Mouse (Mus musculus) MEL (cell line): Measurements from ENCODE around the gene Serp2.
"Not testable (repeated sequence)": the region's sequence is repeated elsewhere in the genome, so short reads cannot be mapped to it uniquely, and the experiment has no call there.

Experiments
- CHD2 ChIP-seq: IDR thresholded peaks from 2 replicates; pipeline ENCODE4 v1.6.1; 2011; ENCODE audit warnings: low read length, improper control_type of control experiment
- CTCF ChIP-seq, 3 experiments: IDR thresholded peaks in 2 of 3; conservative IDR thresholded peaks in 1 of 3; 2 replicates each; pipeline ENCODE4 v1.5.1; 2011 to 2012; ENCODE audit warnings: low read length in 3 of 3, low read depth in 2 of 3, mild to moderate bottlenecking in 2 of 3, improper control_type of control experiment in 1 of 3, inconsistent platforms in 1 of 3, mixed read lengths in 1 of 3, moderate library complexity in 1 of 3; ENCODE audit not compliant: control insufficient read depth in 1 of 3, insufficient read depth in 1 of 3, poor library complexity in 1 of 3, severe bottlenecking in 1 of 3
- GATA1 ChIP-seq: IDR thresholded peaks from 2 replicates; pipeline ENCODE4 v1.6.1; 2011; ENCODE audit warnings: low read depth, low read length, improper control_type of control experiment
- HCFC1 ChIP-seq: IDR thresholded peaks from 2 replicates; pipeline ENCODE4 v1.6.1; 2012; ENCODE audit warnings: low read depth, mild to moderate bottlenecking, inconsistent platforms, low read length, improper control_type of control experiment, moderate library complexity
- MAX ChIP-seq: IDR thresholded peaks from 2 replicates; pipeline ENCODE4 v1.6.1; 2011; ENCODE audit warnings: low read length, improper control_type of control experiment
- MEF2A ChIP-seq: IDR thresholded peaks from 2 replicates; pipeline ENCODE4 v1.6.1; 2014; ENCODE audit warnings: low read depth, mild to moderate bottlenecking, inconsistent platforms, low read length, improper control_type of control experiment; ENCODE audit not compliant: poor library complexity, insufficient replicate concordance, severe bottlenecking; ENCODE audit errors: extremely low read depth
- NELFE ChIP-seq: IDR thresholded peaks from 2 replicates; pipeline ENCODE4 v1.6.1; 2011; ENCODE audit warnings: low read depth, low read length, improper control_type of control experiment
- POLR2A ChIP-seq, 2 experiments: IDR thresholded peaks; 2 replicates each; pipeline ENCODE4 v1.6.1; 2011 to 2012; ENCODE audit warnings: low read length in 2 of 2, mild to moderate bottlenecking in 2 of 2, control low read depth in 1 of 2, improper control_type of control experiment in 1 of 2, low read depth in 1 of 2, moderate library complexity in 1 of 2; ENCODE audit not compliant: control insufficient read depth in 1 of 2, insufficient read depth in 1 of 2, poor library complexity in 1 of 2
- POLR2AphosphoS2 ChIP-seq: IDR thresholded peaks from 2 replicates; pipeline ENCODE4 v1.6.1; 2011; ENCODE audit warnings: low read length, improper control_type of control experiment
- UBTF ChIP-seq: IDR thresholded peaks from 2 replicates; pipeline ENCODE4 v1.6.1; 2012; ENCODE audit warnings: low read depth, mild to moderate bottlenecking, inconsistent platforms, low read length, improper control_type of control experiment, moderate library complexity, borderline replicate concordance; ENCODE audit not compliant: insufficient read depth

- not testable (repeated sequence) for TF ChIP-seq CTCF (IDR thresholded peaks at IDR 0.05 in 2 of 3, conservative IDR thresholded peaks at IDR 0.05 in 1 of 3; ENCODE audit: control insufficient read depth in 1 of 3, insufficient read depth in 1 of 3, low read depth in 2 of 3, low read length in 3 of 3, poor library complexity in 1 of 3, severe bottlenecking in 1 of 3); POLR2A (IDR thresholded peaks at IDR 0.05; ENCODE audit: control insufficient read depth in 1 of 2, insufficient read depth in 1 of 2, low read depth in 1 of 2, low read length in 2 of 2, poor library complexity in 1 of 2); CHD2; MEF2A; POLR2AphosphoS2; MAX; GATA1; UBTF; NELFE; HCFC1
Measured at GRCm38 (mm10) chr14:76558171-76558570, 1.5 kb upstream of the Serp2 start.
